Mouse (Mus musculus) cerebellum, postnatal 14 days (tissue): ENCODE measurements around the gene Fhod1.

Source experiments
- DNase-seq, 2 experiments: peaks; one replicate each; pipeline ENCODE4 v3.0.0; 2021; ENCODE audit warnings: mixed read lengths in 2 of 2

Fhod1 gene

DNA sequence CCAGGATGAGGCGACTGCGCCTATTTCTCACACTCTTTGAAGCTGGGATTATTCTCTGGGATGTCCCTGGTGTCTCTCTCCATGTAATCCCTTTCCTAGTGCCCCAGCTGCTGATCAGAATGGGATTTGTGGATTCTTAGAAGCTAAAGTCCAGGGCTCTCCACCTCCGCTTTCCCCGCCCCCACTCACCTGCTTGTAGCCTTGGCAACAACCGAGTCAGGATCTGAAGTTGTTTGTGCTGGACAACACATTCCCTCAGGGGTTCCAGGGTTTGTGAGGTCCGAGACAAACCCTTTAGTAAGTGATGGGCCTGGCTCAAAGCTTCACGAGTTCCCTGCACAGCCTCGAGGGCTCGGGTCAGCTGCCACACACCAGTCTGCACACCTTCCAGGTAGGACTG is 53.0 kb downstream of the Fhod1 start:
- no peak for DNase-seq

DNA sequence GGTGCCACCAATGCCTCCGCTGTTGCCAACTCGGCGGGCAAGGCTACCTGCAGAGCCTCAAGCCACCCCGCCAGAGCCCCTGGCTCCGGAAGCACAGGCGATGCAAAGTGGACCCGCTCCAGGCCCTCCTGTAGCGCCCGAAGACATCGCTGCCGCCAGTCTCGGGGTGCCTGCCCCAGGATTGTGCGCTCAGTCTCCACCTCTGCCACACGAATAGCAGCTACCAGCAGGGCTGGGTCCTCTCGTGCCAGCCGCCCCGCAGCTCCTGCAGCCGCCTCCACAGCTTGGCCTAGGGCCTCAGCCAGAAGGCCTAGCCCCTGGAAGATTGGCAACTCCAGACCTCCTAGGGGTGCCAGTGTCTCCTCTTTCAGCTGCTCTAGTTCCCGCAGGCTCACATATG is 54.3 kb downstream of the Fhod1 start:
- peak; percentile 79 to 91 for DNase-seq

DNA sequence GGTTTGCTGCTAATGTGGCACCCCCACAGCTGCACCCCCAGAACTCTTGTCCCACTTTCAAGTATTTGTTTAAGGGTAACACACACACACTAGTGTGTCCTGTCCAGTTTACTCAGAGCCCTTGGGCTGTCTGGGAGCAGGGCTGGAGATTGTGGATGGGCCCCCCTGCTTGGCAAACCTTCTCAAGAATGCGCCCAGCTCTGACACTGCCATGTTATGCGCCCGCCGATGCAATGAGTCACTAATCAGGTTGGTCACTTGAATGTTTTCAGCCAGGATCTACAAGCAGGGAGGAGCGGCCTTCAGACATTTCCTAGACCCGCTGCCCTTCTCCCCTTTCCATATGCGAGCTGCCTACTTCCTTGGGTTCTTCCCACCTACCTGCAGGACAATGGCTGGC is 55.3 kb downstream of the Fhod1 start:
- DNase-seq, result peak in 1 of 2 experiments; percentile 36

GRCm38 (mm10) chr8:105291802-105292201 is 56.0 kb downstream of the Fhod1 start:
- DNase-seq, result peak in 1 of 2 experiments; percentile 39

DNA sequence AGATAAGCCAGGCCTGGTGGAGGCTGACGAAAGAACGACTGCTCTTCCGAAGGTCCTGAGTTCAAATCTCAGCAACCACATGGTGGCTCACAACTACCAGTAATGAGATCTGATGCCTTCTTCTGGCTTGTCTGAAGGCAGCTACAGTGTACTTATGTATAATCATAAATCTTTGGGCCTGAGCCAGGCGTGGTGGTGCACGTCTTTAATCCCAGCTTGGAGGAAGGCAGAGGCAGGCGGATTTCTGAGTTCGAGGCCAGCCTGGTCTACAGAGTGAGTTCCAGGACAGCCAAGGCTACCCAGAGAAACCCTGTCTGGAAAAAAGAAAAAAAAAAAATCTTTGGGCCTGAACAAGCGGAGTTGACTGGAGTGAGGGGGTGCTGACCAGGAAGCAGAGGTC is 56.4 kb downstream of the Fhod1 start:
- peak in 1 of 2 experiments; percentile 50 for DNase-seq

GRCm38 (mm10) chr8:105290554-105291314 is 57.0 kb downstream of the Fhod1 start:
- DNase-seq, result peak; percentile 96 to 99

- peak; percentile 75 to 83 for DNase-seq
Observed at GRCm38 (mm10) chr8:105289805-105290460, 57.8 kb downstream of the Fhod1 start, which contains the start of gene 4931428F04Rik. 4931428F04Rik (minus strand) TSS chr8:105289864.

DNA sequence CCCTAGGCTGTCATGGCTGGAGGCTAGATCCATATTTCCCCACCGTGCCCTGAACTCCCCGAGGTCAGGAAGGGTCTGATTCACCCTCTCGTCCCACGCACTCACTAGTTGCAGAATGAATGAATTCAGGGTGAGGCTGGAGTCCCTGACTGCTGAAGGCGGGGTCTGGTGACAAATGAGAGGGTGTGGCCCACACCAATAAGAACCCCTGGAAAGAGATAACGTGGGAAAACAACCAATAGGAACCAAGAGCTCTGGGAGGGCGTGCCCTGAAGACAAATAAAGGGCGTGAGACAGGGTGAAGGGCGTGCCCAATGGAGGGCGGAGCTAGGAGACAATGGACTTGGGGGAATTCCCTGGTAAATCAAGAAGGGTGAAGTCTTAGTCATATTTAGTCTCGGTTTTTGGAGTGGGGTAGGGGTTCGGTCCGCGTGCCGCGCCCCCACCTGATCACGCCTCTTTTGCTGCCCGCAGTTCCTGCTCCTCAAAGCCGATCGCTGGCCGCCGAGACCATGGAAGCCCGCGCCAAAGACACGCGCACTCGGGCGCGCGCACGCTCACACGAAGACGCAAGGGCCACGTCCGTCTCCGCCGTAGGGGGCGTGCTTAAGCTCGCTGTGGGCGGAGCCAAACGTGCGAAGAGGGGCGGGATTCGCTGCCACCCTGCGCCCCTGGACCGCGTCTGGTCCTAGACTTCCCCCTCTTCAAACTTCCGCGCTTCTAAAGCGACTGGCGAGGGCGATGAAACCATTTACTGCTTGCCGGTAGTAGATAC is 58.6 kb downstream of the Fhod1 start:
- peak; percentile 99 for DNase-seq

DNA sequence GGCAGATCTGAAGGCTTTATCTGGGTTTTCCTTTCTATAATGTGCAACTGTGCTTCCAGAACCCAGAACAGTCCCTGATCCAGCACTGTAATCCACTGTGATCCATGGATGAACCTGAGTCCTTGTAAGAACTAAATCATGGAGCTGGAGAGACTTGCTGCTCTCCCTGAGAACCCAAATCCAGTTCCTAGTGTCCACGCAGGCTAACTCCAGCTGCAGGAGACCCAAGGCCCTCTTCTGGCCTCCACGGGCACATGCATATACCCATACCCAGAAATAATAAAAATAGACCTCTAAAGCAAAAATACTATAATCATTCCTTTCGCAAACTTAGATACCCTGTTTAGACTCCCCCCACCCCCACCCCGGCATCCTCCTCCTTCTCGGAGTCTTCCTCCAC is 59.5 kb downstream of the Fhod1 start:
- DNase-seq, result no peak

GRCm38 (mm10) chr8:105286907-105287306 is 60.8 kb downstream of the Fhod1 start:
- DNase-seq, result no peak

DNA sequence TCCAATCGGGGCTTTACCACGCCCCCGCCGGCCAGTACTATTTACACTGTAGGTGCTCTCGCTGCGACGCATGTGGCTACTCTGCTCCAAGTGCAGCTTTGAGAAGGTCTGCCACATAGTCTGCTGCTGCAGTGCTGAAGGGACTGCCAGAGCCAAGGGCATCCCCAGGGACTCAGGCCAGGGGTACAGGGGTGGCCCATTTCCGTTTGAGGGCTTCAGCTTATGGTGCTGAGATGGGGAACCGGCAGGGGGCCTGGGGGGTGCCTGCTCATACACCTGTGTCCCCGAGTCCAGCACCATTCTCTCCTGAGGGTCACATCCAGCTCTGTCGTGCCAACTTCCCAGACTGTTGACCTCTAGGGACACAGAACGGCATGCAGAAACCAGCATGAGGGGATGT is 62.2 kb downstream of the Fhod1 start:
- peak in 1 of 2 experiments; percentile 47 for DNase-seq

GRCm38 (mm10) chr8:105283074-105283473 is 64.7 kb downstream of the Fhod1 start:
- peak; percentile 70 to 81 for DNase-seq

GRCm38 (mm10) chr8:105282239-105282638 is 65.5 kb downstream of the Fhod1 start:
- no peak for DNase-seq

GRCm38 (mm10) chr8:105281821-105282220 is 65.9 kb downstream of the Fhod1 start:
- no peak for DNase-seq

GRCm38 (mm10) chr8:105280567-105280966 is 67.2 kb downstream of the Fhod1 start:
- DNase-seq, result no peak
